In genomic region chr14:31130236-31131220, GRCm38 (mm10) we compare ENCODE assay signal across 7 mouse cellular contexts. TPM values are rescaled to one million over a fixed set of nuclear protein-coding genes. Genes with fewer than 3 reads are reported as not detected.
DNase-seq lines count a peak whose midpoint lies in the region; ATAC-seq and TF ChIP-seq lines count a peak whose summit lies in the region.

Gene Nt5dc2, plus strand, starts transcription at chr14:31131053.

- H3K9ac ChIP-seq in intestine, embryonic 14.5 days (ENCODE audit: low read length), result peak within 1 kb of the TSS; percentile 92
- H3K9ac ChIP-seq in limb, embryonic 13.5 days, result peak within 1 kb of the TSS; percentile 96
- peak within 1 kb of the TSS; percentile 64 for H3K9ac ChIP-seq in midbrain, embryonic 15.5 days

- H3K36me3 ChIP-seq in intestine, embryonic 14.5 days (ENCODE audit: control insufficient read depth, insufficient read depth, low read length), result peaks cover 15% of the 10 kb centered on the region
- peaks cover 16% of the 10 kb centered on the region for H3K36me3 ChIP-seq in limb, embryonic 13.5 days
- no peaks in the 10 kb centered on the region for H3K36me3 ChIP-seq in midbrain, embryonic 15.5 days (replicated peaks)

- no peak for TF ChIP-seq CTCF in cortical plate, adult 2 months (IDR thresholded peaks at IDR 0.05; ENCODE audit: extremely low read depth, insufficient read depth, low read length)

- ATAC-seq in intestine, embryonic 14.5 days (replicated peaks; ENCODE audit: low FRiP score, low TSS enrichment, low read depth), result peak; percentile 78
- peak; percentile 82 for ATAC-seq in limb, embryonic 13.5 days (ENCODE audit: low FRiP score, low read depth)
- ATAC-seq in midbrain, embryonic 15.5 days (replicated peaks), result peak; percentile 83

- H3K27ac ChIP-seq in cortical plate, adult 2 months (ENCODE audit: insufficient read depth, low read length), result no peak within 1 kb of the TSS
- H3K27ac ChIP-seq in intestine, embryonic 14.5 days (ENCODE audit: low read depth), result peak within 1 kb of the TSS; percentile 82
- H3K27ac ChIP-seq in limb, embryonic 13.5 days, result peak within 1 kb of the TSS; percentile 92
- H3K27ac ChIP-seq in midbrain, embryonic 15.5 days, result peak within 1 kb of the TSS; percentile 90

- no peaks in the 10 kb centered on the region for H3K27me3 ChIP-seq in intestine, embryonic 14.5 days (replicated peaks; ENCODE audit: control insufficient read depth, insufficient read depth, low read length)
- no peaks in the 10 kb centered on the region for H3K27me3 ChIP-seq in limb, embryonic 13.5 days
- H3K27me3 ChIP-seq in midbrain, embryonic 15.5 days (replicated peaks), result no peaks in the 10 kb centered on the region

- H3K4me3 ChIP-seq in cortical plate, adult 2 months (ENCODE audit: insufficient read depth, low read length), result peak within 1 kb of the TSS; percentile 8; the same call in 1 of the 2 replicates
- H3K4me3 ChIP-seq in intestine, embryonic 14.5 days (ENCODE audit: low read depth, low read length), result peak within 1 kb of the TSS; percentile 95
- peak within 1 kb of the TSS; percentile 91 for H3K4me3 ChIP-seq in limb, embryonic 13.5 days
- H3K4me3 ChIP-seq in midbrain, embryonic 15.5 days, result peak within 1 kb of the TSS; percentile 80

- intact Hi-C loops in gastrocnemius, postnatal 14 days (cut with DNase I; ENCODE audit: low total_unique reads), result loop anchor here (10.0 kb wide), 1 partner anchor 54 kb away; no protein-coding TSS in a partner anchor

- no peak for TF ChIP-seq POLR2A in cortical plate, adult 2 months (IDR thresholded peaks at IDR 0.05; ENCODE audit: extremely low read depth, insufficient read depth, low read length)

- peak within 1 kb of the TSS; percentile 67 for H3K4me2 ChIP-seq in intestine, embryonic 14.5 days (ENCODE audit: low read length)
- H3K4me2 ChIP-seq in limb, embryonic 13.5 days (replicated peaks), result peak within 1 kb of the TSS; percentile 96
- H3K4me2 ChIP-seq in midbrain, embryonic 15.5 days, result peak within 1 kb of the TSS; percentile 61

- H3K9me3 ChIP-seq in intestine, embryonic 14.5 days (ENCODE audit: control insufficient read depth, low read length), result no peaks in the 10 kb centered on the region
- H3K9me3 ChIP-seq in limb, embryonic 13.5 days, result no peaks in the 10 kb centered on the region
- no peaks in the 10 kb centered on the region for H3K9me3 ChIP-seq in midbrain, embryonic 15.5 days

- DNase-seq in adipocyte (ENCODE audit: low spot score), result peak; percentile 45
- peak; percentile 92 for DNase-seq in gastrocnemius, postnatal 14 days
- DNase-seq in intestine, embryonic 14.5 days (ENCODE audit: low spot score), result peak; percentile 90
- peak; percentile 76 to 86 for DNase-seq in spleen, postnatal 10 days (ENCODE audit: low spot score in 2 of 2)

- 4% methylated on average over 56 of the region's 63 CpGs for WGBS in intestine, embryonic 14.5 days
- 4% methylated on average over 54 of the region's 63 CpGs for WGBS in limb, embryonic 13.5 days
- 4% methylated on average over 62 of the region's 63 CpGs for WGBS in midbrain, embryonic 15.5 days

- peaks cover 2% of the 10 kb centered on the region for H3K4me1 ChIP-seq in cortical plate, adult 2 months (ENCODE audit: control insufficient read depth, insufficient read depth, low read length)
- peaks cover 28% of the 10 kb centered on the region for H3K4me1 ChIP-seq in intestine, embryonic 14.5 days (replicated peaks; ENCODE audit: control insufficient read depth, insufficient read depth, low read length)
- peaks cover 65% of the 10 kb centered on the region for H3K4me1 ChIP-seq in limb, embryonic 13.5 days
- H3K4me1 ChIP-seq in midbrain, embryonic 15.5 days, result peaks cover 64% of the 10 kb centered on the region

RNA-seq across cellular contexts. Expression of gene Nt5dc2, which starts in this region (rescaled TPM):
- 12.8 and 13.0 TPM in 2 replicates for polyA plus RNA-seq in cortical plate, adult 2 months (2012; rRNA removed)
- 1 to 10 TPM; 6.8 to 8.1 TPM for total RNA-seq in gastrocnemius, postnatal 14 days (2021)
- polyA plus RNA-seq in intestine, embryonic 14.5 days (2014; fragmentation: Nextera tagmentation; extraction: Ambion mirVana), result 308 and 365 TPM in 2 replicates
- 341 and 354 TPM in 2 replicates for polyA plus RNA-seq in limb, embryonic 13.5 days (2015; fragmentation: Nextera tagmentation; extraction: Ambion mirVana)
- polyA plus RNA-seq in midbrain, embryonic 15.5 days (2015; fragmentation: Nextera tagmentation; extraction: Ambion mirVana), result 247 and 295 TPM in 2 replicates

Comparison
In these comparisons a context has a peak if more than half of its experiments do, and no peak if none do; other contexts are left out.
1. RNA of gene Nt5dc2 (polyA plus RNA-seq): 308 to 365 TPM in intestine, embryonic 14.5 days, 341 to 354 TPM in limb, embryonic 13.5 days and 247 to 295 TPM in midbrain, embryonic 15.5 days; 12.8 to 13.0 TPM in cortical plate, adult 2 months; every median in the first group is over 10 times any median in the second.
2. H3K4me3 ChIP-seq: peak in every context shown above with its lines; median percentile 95 in intestine, embryonic 14.5 days; 91 in limb, embryonic 13.5 days; 80 in midbrain, embryonic 15.5 days; 8 in cortical plate, adult 2 months.
3. Peak in every context shown above with its lines, with median percentiles within 50 percentile points of each other: DNase-seq, ATAC-seq, H3K4me2 ChIP-seq and H3K9ac ChIP-seq.